Mouse (Mus musculus) heart, postnatal 10 days (tissue): Measurements from ENCODE around the gene Itpkb. TPM values are rescaled to one million over a fixed set of nuclear protein-coding genes. Genes with fewer than 3 reads are reported as not detected.

ENCODE experiments used
- DNase-seq, 2 experiments: peaks; one replicate each; pipeline ENCODE4 v3.0.0; 2021
- intact Hi-C: fragments of 180-260 bp; cut with DNase I; formaldehyde crosslinking; loops from one replicate; pipeline ENCODE4 v1.15.1; 2025
- total RNA-seq, 2 experiments: library from RNA; stranded (reverse); gene quantifications; 2 replicates each; pipeline ENCODE4 v1.2.3; 2021

Gene Itpkb
- total RNA-seq, 2 experiments from 2014 or later: 81.4 to 93.6 TPM

DNA sequence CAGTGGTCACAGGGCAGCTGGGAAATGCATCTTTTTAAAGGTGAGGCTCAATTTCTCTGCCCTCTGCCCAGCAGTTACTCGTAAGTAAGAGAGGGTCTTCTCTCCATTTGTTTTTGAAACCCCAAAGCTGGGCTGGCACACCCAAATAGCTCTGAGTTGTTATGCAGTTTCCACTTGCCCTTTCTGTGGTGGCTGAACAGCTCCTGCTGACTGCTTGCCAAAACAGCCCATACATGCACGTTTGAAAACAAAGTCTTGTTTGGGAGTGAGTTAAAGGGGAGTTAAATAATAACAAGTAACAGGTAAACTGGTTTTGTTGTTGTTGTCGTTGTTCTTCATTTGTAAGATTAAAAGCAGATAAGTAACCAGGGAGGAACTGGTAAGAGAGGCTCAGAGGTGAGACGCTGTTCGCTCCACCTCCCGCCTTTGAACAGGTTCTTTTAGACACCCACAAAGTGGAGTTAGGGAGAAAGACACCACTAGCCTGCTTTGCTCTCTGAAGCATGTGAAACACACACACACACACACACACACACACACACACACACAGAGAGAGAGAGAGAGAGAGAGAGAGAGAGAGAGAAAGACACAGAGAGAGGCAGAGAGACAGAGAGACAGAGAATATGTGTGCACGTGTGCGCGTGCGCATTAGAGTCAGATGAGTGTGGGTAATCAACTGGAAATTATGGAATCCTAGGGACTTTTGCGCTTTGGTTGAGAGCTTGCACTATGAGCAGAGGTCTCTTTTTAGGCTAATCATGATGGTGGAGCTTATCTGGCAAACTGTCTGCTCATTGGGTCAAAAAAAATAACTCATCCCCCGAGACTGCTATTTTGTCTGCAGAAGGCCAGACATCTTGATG, 5.5 kb downstream of the Itpkb start:
- no peak for DNase-seq
- intact Hi-C loops: loop anchor here (2.0 kb wide), 1 partner anchor 93 kb away; no protein-coding TSS in a partner anchor

DNA sequence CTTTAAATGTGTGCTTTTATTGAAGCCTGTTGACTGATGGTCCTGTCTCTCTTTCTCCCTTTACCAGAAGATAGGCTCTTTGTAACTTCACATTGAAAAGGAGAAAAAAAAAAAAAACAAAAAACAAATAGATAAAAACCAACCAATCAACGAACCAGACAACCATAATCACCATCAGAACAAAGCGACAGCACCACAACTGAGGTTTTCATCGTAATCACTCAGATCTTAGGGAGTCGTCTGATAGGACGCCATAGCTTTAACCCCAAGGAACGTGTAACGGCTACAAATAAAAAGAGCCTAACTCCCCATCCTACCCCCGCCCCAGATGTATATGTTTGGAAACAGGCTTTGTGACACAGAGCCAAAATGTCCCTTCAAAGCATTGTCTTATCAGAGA, 8.1 kb downstream of the Itpkb start:
- intact Hi-C loops: no loop called here
- no peak for DNase-seq

DNA sequence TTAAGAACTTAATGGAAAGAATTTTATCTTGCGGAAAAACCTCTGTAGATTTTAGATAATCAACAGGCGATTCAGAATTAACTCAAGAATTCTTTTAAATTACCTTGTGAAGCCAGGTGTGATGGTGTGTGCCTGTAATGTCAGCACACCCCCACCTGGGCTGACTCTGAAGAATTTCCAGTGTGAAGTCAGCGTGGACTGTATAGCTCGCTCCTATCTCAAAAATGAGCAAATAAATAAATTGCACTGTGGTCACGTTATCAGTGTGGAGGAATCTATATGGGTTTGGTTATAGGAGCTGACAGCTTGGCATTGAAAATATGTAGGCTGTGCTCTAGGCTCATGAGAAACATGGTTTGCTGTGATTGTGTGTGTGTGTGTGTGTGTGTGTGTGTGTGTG, 8.9 kb downstream of the Itpkb start:
- no peak for DNase-seq
- intact Hi-C loops: no loop called here

DNA sequence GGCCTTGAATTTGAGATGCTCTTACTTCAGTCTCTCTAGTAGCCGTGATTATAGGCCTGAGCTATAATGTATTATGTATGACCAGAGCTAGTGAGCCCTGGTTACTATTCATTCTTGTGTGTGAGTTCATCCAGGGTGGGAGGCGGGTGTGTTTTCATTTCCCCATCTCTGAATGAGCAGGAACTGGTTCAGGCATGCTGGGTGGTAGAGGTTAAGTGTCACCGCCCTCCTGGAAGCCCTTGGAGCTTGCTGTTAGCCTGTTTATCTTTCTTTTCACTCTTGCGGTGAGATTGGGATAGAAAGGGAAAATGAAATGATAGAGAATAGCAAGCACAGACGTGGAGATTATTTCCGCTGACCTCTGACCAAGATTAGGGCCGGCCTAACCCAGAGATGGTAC, 12.7 kb downstream of the Itpkb start:
- intact Hi-C loops: no loop called here
- DNase-seq: no peak

DNA sequence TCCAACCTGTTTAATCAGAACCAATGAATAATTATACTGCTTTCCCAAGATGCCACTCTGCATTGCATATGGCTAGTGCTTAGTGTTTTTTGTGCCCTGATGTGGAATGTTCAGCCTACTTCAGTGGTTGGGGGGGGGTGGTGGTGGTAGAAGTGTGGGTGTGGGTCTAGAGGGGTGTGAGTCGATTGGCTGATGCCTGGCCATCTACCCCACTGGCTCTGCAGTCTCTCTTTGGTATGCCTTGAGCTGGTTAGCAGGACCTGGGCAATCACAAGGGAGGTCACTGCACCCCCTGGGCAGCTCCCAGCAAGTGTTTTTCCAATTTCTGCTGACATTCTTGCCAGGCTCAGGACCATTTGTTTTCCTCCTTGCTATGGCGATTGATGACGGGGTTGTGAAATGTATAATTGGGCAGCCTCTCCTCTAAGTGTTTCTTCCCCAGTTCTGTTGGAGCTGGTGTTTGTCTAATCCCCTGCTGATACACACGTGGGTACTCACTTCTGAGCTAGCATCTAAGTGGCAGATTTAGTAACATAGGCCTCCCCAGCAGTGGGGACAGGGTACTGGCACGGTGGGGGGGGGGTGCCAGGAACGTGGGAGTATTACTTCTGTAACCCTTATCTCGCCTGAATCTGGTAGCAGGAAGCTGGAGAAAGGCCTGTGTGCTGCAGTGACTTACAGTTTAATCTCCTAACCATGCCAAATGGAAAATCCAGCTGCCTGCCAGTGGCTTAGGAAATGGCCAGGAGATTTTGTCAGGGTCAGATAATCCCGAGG, 13.3 kb downstream of the Itpkb start:
- intact Hi-C loops: no loop called here
- DNase-seq: no peak

DNA sequence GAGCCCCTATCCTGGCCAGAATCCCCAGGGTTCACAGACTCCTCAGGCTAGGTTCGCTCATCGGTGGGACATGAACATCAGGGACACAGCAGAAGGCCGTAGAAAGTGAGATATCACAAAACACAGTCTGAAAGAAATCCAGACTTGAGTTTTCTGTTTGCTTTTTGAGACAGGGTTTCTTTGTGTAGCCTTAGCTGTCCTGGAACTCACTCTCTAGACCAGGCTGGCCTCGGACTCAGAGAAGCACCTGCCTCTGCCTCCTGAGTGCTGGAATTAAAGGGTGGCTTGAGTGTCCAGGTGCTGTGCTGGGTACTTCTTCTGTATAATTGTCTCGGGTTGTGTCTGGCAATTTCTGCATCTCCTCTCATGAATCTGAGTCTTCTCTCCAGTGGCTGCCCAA, 14.8 kb downstream of the Itpkb start:
- DNase-seq: no peak
- intact Hi-C loops: no loop called here

DNA sequence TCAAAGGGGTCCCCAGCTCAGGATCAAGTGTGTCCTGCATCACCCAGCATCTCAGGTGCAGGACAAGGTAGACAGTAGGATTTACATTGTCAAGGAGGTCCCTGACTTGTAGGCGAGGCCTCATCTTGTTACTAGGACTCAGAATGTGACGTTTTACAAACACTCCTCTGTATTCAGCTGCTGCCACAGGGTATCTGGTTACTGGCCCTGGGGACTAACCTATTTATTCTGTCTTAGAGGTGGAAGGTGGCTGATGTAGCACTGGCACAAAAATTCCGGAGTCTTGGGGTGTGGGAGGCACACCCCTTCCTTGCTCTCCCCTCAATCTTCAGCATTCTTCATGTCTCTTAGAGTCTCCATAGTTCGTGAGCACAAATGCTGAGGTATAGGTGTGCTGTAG, 16.8 kb downstream of the Itpkb start:
- DNase-seq: no peak
- intact Hi-C loops: no loop called here

DNA sequence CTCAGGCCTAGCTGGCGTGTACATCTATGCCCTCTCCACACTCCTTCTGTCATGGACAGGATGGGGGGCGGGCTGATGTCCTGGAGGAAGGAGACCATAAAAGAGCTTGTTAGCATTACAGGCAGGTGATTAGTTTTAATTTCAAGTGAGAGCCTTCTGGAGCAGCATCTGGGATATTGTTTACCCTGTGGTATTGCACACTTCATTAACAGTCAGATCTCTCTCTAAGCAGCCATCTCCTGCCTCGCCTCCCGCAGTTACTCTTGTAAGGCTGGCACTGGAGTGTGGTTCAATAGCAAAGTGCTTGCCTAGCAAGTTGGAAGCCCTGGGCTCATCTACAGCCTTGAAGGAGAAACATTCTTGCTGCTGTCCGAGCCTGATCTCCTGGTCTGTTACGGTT, 17.6 kb downstream of the Itpkb start:
- DNase-seq: no peak
- intact Hi-C loops: no loop called here

DNA sequence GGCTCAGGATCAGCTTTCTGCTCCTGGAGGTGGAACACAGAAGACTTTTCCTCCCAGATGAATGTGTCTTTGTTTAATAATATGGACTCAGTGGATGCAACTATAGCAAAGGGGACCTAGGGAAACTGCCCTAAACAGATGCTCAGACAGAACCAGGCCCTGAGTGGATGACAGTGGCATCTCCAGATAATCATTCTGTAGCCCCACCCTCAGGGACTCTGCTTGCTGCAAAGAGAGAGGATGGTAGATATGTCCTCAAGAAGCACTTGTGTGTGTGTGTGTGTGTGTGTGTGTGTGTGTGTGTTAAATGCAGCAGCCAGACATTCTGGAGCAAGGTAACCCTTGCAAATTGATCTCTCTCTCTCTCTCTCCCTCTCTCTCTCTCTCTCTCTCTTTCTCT, 18.8 kb downstream of the Itpkb start:
- DNase-seq: no peak
- intact Hi-C loops: no loop called here

DNA sequence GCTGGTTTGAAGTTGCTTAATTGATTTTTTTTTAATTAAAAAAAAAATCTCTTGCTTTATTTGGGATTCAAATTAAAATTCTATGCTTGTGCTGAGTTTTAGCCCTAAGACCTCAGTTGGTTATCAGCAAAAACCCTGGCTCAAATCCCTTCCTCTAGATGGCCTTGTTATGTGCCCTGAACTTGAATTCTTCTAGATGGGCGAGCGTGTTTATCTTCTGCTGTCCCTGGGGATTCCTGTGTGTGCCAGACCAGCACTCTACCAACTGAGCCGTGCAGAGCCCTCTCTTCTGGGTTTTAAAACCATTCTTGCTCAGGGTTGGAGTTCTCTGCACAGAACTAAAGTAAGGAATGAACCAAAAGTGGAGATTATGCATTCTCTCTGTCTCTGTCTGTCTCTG, 22.0 kb downstream of the Itpkb start:
- no peak for DNase-seq
- intact Hi-C loops: no loop called here

DNA sequence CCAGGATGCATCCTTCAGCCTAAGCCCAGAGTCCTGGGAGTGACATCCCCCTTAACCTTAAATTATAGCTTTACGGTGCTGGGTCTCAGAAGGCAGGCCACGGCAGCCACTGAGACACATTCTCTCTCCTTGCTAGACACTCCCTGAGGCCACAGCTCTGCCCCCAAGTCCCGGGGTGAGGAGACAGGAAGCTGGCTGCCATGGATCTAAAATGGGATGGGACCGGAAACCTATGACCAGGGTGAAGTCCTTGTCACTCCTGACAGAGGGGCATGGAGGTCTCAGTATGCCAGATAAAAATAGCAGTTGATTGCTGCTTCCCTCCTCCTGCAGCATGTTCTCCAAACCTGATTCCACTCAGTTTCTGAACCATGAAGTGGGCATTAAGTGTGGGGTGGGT, 23.8 kb downstream of the Itpkb start:
- DNase-seq: no peak
- intact Hi-C loops: no loop called here

DNA sequence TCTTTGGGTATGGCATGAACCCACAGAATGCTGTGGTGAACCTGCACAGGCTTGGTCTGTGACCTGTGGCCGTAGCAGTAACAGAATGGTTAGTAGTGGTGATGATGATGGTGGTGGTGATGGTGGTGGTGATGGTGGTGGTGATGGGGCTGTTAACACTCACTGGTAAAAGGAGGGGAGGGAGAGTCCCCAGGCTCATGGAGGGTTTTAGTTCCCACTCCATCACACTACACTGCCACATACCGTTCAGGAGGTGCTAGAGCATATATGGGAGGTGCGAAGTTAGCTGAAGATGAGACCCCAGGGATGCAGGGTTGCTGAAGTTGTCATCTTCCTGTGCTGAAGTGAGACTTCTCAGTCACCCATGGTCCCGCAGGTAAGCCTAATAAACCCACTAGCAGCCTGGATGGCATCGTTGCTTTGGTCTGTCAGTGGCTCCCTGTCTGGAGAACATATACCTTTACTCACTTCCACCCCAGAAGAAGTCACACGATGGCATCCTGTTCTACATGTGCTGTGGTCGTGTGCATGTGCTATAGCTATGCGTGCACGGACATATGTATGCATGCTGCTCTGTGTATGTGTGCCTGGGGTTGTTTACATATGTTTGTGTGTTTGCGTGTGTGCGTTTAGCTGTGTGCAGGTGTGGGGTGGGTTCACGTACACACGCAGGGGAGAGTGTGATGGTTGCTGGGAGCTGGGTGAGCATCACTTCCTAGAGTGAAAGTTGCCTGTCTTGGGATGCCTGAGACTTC, 24.9 kb downstream of the Itpkb start:
- no peak for DNase-seq
- intact Hi-C loops: no loop called here

DNA sequence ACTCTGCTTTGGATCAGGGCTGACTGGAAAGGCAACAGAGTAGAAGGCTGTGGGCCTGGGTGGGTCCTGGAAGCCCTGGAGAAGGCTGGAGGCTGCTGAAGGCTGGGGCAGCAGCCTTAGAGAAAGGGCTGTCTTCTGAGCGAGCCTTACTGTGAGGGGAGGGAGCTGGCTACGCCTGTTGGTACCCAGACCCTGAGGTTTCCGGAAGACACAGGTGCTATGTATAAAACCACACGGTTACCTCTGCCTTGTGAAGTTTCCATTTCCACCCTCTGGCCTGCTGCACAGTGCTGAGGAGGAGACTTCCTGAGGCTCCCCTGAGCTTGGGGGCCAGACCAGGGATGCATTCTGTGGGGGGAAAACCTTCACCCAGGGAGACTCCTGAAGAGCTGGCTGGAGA, 25.9 kb downstream of the Itpkb start:
- DNase-seq: no peak
- intact Hi-C loops: no loop called here

DNA sequence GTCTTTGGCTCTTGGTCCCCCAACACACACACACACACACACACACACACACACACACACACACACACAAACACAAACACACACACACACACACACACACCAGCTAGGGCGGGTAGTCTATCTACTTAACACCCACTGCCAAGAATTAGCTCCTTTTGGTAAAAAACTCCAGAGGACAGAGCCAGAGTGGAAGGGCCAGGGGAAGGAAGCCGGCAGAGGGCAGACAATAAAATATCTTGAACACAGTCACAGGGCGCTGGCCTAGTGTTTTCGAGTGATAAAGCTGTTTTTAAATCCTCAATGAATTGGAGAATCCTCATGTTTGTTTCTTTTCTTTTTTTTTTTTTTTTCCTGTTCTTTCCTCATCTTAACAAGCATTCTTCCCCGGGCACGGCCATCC, 26.6 kb downstream of the Itpkb start:
- intact Hi-C loops: no loop called here
- DNase-seq: no peak

DNA sequence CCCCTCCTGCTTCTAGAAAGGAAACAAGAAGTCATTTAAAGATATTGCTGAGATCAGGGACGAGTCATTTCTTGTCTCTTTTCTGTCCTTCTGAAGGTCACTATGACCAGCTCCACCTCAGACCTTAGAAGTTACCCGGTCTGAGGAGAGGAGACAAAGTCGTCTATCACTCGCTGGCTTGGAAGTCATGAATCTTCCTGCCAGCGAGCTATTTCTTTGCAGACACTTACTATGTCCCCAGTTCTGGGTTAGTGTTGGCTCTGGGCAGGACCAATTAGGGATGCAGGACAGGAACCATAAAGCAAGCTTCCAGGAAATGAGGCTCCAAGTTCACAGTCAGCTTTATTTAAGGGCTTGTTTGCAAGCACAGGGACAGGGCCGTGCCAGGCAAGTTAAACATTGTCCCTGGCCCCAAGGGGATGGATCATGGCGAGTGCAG, 27.6 kb downstream of the Itpkb start:
- intact Hi-C loops: no loop called here
- DNase-seq: no peak

DNA sequence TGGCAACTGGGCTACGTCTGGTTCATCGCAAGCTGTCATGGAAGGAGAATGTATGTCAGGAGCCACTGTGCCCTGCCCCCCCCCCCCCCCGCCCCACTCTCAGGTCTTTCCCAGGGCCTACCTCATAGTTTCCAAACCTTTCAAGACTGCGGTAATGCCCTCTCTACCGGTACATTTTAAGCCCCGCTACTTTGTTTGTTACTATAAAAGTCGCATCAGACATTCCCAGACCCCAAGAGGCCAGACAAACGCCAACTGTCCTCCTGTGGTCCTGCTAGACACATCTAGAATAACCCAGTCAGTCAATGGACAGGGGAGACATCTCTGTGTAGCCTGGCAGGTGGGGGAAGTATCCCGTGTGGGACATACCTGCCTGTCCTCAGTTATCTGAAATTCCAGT, 28.2 kb downstream of the Itpkb start:
- no peak for DNase-seq
- intact Hi-C loops: no loop called here

DNA sequence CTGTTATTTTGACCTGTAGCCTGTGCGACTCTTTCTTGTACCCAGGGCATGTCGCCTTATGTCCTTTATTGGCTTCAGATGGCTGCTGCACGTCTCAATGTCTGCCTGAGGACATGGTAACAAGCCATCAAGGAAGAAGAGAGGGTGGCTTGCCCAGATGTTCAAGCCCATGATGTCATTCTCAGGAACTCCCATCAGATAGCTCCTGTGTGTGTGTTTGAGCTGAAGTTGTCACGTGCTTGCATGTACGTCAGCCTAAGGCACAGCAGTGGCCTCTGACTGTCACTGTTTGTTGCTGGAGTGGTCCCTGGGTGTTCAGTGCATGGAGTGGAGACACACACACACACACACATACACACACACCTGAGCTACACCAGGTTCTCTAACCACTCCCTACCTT, 29.0 kb downstream of the Itpkb start:
- DNase-seq: peak; percentile 48 to 55

DNA sequence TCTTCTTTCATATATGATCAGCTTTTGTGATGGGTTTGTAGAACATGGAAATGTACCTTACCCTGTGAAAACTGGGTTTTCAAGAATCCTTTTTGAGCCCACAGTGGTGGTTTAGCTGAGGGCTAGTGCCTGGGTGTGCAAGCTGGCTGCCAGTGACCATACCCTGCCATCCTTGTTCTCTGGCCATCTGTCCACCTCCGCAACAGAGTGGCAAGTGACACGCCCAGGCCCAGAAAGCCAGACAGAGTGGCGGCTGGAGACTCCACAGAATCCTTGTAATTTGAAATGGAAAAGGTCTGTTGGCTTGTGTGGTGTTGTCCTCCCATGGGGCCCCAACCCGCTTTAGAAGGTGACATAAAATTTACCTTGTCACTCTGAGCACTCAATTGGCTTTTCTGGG, 31.9 kb downstream of the Itpkb start:
- no peak for DNase-seq
- intact Hi-C loops: no loop called here

More for the DNA sequence above, 29.0 kb downstream of the Itpkb start:
- intact Hi-C loops: no loop called here

DNA sequence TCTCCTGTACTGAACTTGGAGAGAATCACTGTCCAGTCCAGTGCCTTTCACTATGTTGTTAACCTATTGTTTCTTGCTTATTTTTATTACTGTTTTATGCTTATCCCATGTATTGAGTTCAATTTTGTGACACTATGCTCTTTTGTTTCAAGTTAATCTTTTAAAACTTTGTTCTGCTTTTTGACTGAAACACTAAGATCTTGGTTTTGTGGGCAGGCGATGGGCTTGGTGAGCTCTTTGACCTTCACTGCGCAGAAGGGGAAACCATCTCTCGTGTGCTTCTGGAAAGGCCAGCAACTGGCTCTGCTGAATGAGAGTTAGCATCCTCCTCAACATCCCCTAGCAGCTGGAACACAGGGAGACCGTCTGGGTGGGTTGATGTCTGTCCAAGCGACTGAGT, 32.6 kb downstream of the Itpkb start:
- DNase-seq: no peak
- intact Hi-C loops: no loop called here

DNA sequence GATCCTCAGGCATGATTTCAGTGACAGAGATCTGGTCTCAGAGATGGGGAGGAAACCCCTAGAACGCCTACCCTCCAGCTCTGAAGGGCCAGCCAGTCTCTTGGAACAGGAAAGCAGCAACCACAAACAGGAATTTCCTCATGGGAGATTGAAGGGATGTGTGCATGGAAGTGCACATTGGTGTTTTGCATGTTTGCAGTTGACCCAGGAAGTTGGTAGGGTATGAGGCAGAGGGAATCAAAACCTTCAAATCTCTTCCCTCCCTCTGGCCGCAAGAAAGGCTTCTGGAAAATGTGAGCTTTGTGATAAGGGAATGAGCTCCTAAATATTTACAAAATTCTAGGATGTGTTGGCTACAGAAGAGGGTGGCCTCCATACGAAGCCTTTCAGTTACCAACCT, 33.0 kb downstream of the Itpkb start:
- intact Hi-C loops: no loop called here
- DNase-seq: no peak

DNA sequence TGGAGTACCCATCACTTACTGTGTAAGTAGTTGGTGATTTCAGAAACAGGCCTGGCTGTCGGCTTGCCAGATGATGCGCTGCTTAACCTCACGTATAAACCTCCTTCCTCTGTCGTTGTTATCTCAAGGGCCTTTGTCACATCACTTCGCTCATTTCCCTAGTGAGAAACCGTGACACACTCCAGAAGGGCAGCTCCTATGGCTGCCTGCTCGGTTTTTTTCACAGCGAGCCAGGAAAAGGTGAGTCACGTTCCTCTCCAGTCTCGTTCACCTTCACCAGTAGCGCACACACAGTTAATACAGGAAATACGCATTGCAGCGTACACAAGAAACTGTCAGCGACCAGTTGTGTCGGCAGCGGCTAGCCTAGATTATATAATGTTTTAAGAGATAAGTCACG, 33.7 kb downstream of the Itpkb start:
- intact Hi-C loops: loop anchor here (2.0 kb wide), 1 partner anchor 31 kb away; no protein-coding TSS in a partner anchor
- DNase-seq: peak; percentile 41 to 59
